Mouse (Mus musculus) brain, embryonic 14.5 days (tissue): ENCODE measurements around the gene Pgpep1.

Source experiments
- CTCF ChIP-seq: fragments of 200-500 bp; IDR thresholded peaks from 2 replicates; pipeline ENCODE4 v1.5.1; 2012; ENCODE audit warnings: inconsistent platforms, mild to moderate bottlenecking, moderate library complexity, borderline replicate concordance; ENCODE audit not compliant: insufficient read depth, insufficient read length; ENCODE audit errors: extremely low read depth
- POLR2A ChIP-seq: fragments of 200-500 bp; IDR thresholded peaks from 2 replicates; pipeline ENCODE4 v1.6.1; 2012; ENCODE audit warnings: mild to moderate bottlenecking, inconsistent platforms, borderline replicate concordance; ENCODE audit not compliant: poor library complexity, insufficient read depth, insufficient read length, severe bottlenecking; ENCODE audit errors: extremely low read depth

DNA sequence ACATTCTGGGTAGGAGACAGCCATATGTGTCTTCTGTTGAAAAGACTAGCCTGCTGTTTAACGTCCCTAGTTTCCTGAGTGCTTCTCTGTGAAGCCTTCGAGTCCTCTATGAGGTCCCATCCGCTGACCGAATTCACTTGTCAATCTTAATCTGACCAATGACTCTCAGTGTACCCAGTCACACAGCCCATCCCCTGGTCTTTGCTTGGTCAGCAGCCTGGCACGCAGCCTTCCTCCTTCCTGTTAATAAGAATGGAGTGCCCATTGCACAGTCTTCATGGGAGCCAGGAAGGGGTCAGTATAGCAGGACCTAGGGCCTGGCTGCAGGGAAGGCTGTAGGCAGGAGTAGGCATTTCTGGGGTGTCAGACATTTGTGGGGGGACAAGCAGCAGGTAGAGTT lies 45.7 kb downstream of the Pgpep1 start:
- TF ChIP-seq CTCF (no peak), POLR2A (no peak)
